Mouse (Mus musculus): Measurements from ENCODE around the gene Atxn1. TPM values are rescaled to one million over a fixed set of nuclear protein-coding genes. Genes with fewer than 3 reads are reported as not detected.

Atxn1 gene
- polyA plus RNA-seq, 1 experiment from 2014 or later: 6.8 TPM

- Histone ChIP-seq H3K4me1 (replicated peaks; ENCODE audit: insufficient read depth, low read length) (0 out of 2 replicates have a peak, but pooled peaks cover 3% of the 10 kb centered on the region), H3K27me3 (ENCODE audit: insufficient read depth, low read length) (no peaks in the 10 kb centered on the region), H3K4me3 (replicated peaks; ENCODE audit: low read depth, low read length) (no peak overlapping the region), H3K9me3 (replicated peaks; ENCODE audit: low read length) (no peaks in the 10 kb centered on the region), H3K9ac (ENCODE audit: low read depth, low read length) (no peak overlapping the region), H3K4me2 (ENCODE audit: low read length) (no peak overlapping the region), H3K27ac (no peak overlapping the region), H3K36me3 (ENCODE audit: insufficient read depth, low read length) (no peaks in the 10 kb centered on the region)
- WGBS: 87% methylated on average over 7 of the region's 7 CpGs
- TF ChIP-seq CTCF (IDR thresholded peaks at IDR 0.05; ENCODE audit: low read depth): no peak
- ATAC-seq (replicated peaks; ENCODE audit: low FRiP score, low read depth): no peak
- no peak for DNase-seq (ENCODE audit: low spot score)
These were observed 279.1 kb downstream of the Atxn1 start for GRCm38 (mm10) chr13:45685575-45686308.

GRCm38 (mm10) chr13:45684891-45685311 is 279.9 kb downstream of the Atxn1 start:
- Histone ChIP-seq H3K4me2 (ENCODE audit: low read length) (no peak overlapping the region), H3K4me3 (replicated peaks; ENCODE audit: low read depth, low read length) (no peak overlapping the region), H3K36me3 (ENCODE audit: insufficient read depth, low read length) (no peaks in the 10 kb centered on the region), H3K27ac (0 out of 2 replicates have a peak overlapping the region, but pooled peaks have one; percentile 32), H3K9me3 (replicated peaks; ENCODE audit: low read length) (no peaks in the 10 kb centered on the region), H3K9ac (ENCODE audit: low read depth, low read length) (no peak overlapping the region), H3K4me1 (replicated peaks; ENCODE audit: insufficient read depth, low read length) (0 out of 2 replicates have a peak, but pooled peaks cover 3% of the 10 kb centered on the region), H3K27me3 (ENCODE audit: insufficient read depth, low read length) (no peaks in the 10 kb centered on the region)
- 49% methylated on average over 4 of the region's 4 CpGs for WGBS
- TF ChIP-seq CTCF (IDR thresholded peaks at IDR 0.05; ENCODE audit: low read depth): no peak
- no peak for DNase-seq (ENCODE audit: low spot score)
- ATAC-seq (replicated peaks; ENCODE audit: low FRiP score, low read depth): no peak

GRCm38 (mm10) chr13:45683991-45684390 is 280.8 kb downstream of the Atxn1 start:
- Histone ChIP-seq H3K4me1 (replicated peaks; ENCODE audit: insufficient read depth, low read length) (0 out of 2 replicates have a peak, but pooled peaks cover 3% of the 10 kb centered on the region), H3K4me3 (replicated peaks; ENCODE audit: low read depth, low read length) (no peak overlapping the region), H3K9ac (ENCODE audit: low read depth, low read length) (no peak overlapping the region), H3K27me3 (ENCODE audit: insufficient read depth, low read length) (no peaks in the 10 kb centered on the region), H3K27ac (no peak overlapping the region), H3K9me3 (replicated peaks; ENCODE audit: low read length) (no peaks in the 10 kb centered on the region), H3K4me2 (ENCODE audit: low read length) (no peak overlapping the region), H3K36me3 (ENCODE audit: insufficient read depth, low read length) (no peaks in the 10 kb centered on the region)
- no peak for ATAC-seq (replicated peaks; ENCODE audit: low FRiP score, low read depth)
- no peak for DNase-seq (ENCODE audit: low spot score)
- TF ChIP-seq CTCF (IDR thresholded peaks at IDR 0.05; ENCODE audit: low read depth): peak; percentile 65
- WGBS: 73% methylated on average over 3 of the region's 3 CpGs

GRCm38 (mm10) chr13:45681196-45681595 is 283.6 kb downstream of the Atxn1 start:
- ATAC-seq (replicated peaks; ENCODE audit: low FRiP score, low read depth) (no peak), DNase-seq (ENCODE audit: low spot score) (peak; percentile 35)
- 0 out of 2 replicates have a peak, but pooled peaks cover 3% of the 10 kb centered on the region for H3K4me1 ChIP-seq (replicated peaks; ENCODE audit: insufficient read depth, low read length)
- no peaks in the 10 kb centered on the region for H3K36me3 ChIP-seq (ENCODE audit: insufficient read depth, low read length)
- no peak overlapping the region for H3K4me2 ChIP-seq (ENCODE audit: low read length)
- 62% methylated on average over 5 of the region's 5 CpGs for WGBS
- H3K27ac ChIP-seq: no peak overlapping the region
- H3K9ac ChIP-seq (ENCODE audit: low read depth, low read length): no peak overlapping the region
- no peaks in the 10 kb centered on the region for H3K9me3 ChIP-seq (replicated peaks; ENCODE audit: low read length)
- H3K27me3 ChIP-seq (ENCODE audit: insufficient read depth, low read length): no peaks in the 10 kb centered on the region
- no peak overlapping the region for H3K4me3 ChIP-seq (replicated peaks; ENCODE audit: low read depth, low read length)
- no peak for TF ChIP-seq CTCF (IDR thresholded peaks at IDR 0.05; ENCODE audit: low read depth)

- no peaks in the 10 kb centered on the region for H3K36me3 ChIP-seq (ENCODE audit: insufficient read depth, low read length)
- H3K27me3 ChIP-seq (ENCODE audit: insufficient read depth, low read length): no peaks in the 10 kb centered on the region
- H3K4me2 ChIP-seq (ENCODE audit: low read length): no peak overlapping the region
- no peak overlapping the region for H3K9ac ChIP-seq (ENCODE audit: low read depth, low read length)
- 0 out of 2 replicates have a peak, but pooled peaks cover 3% of the 10 kb centered on the region for H3K4me1 ChIP-seq (replicated peaks; ENCODE audit: insufficient read depth, low read length)
- DNase-seq (ENCODE audit: low spot score) (no peak), ATAC-seq (replicated peaks; ENCODE audit: low FRiP score, low read depth) (no peak)
- WGBS: 49% methylated on average over 5 of the region's 5 CpGs
- TF ChIP-seq CTCF (IDR thresholded peaks at IDR 0.05; ENCODE audit: low read depth): no peak
- no peak overlapping the region for H3K4me3 ChIP-seq (replicated peaks; ENCODE audit: low read depth, low read length)
- no peaks in the 10 kb centered on the region for H3K9me3 ChIP-seq (replicated peaks; ENCODE audit: low read length)
- no peak overlapping the region for H3K27ac ChIP-seq
These were observed 284.2 kb downstream of the Atxn1 start for GRCm38 (mm10) chr13:45680651-45681050.

GRCm38 (mm10) chr13:45679096-45679495 is 285.7 kb downstream of the Atxn1 start:
- no peak for TF ChIP-seq CTCF (IDR thresholded peaks at IDR 0.05; ENCODE audit: low read depth)
- 97% methylated on average over 1 of the region's 1 CpGs for whole genome bisulfite sequencing
- H3K9me3 ChIP-seq (replicated peaks; ENCODE audit: low read length): no peaks in the 10 kb centered on the region

More at GRCm38 (mm10) chr13:45679096-45679495, 285.7 kb downstream of the Atxn1 start:
- no peak overlapping the region for H3K27ac ChIP-seq
- H3K9ac ChIP-seq (ENCODE audit: low read depth, low read length): no peak overlapping the region
- DNase-seq (ENCODE audit: low spot score) (no peak), ATAC-seq (replicated peaks; ENCODE audit: low FRiP score, low read depth) (no peak)
- H3K4me3 ChIP-seq (replicated peaks; ENCODE audit: low read depth, low read length): no peak overlapping the region
- no peaks in the 10 kb centered on the region for H3K27me3 ChIP-seq (ENCODE audit: insufficient read depth, low read length)
- no peak overlapping the region for H3K4me2 ChIP-seq (ENCODE audit: low read length)
- H3K4me1 ChIP-seq (replicated peaks; ENCODE audit: insufficient read depth, low read length): no peaks in the 10 kb centered on the region
- H3K36me3 ChIP-seq (ENCODE audit: insufficient read depth, low read length): no peaks in the 10 kb centered on the region
